Mouse (Mus musculus) brain, embryonic 14.5 days (tissue): Measurements from ENCODE around the gene Cry2.

Source experiments
- CTCF ChIP-seq: fragments of 200-500 bp; IDR thresholded peaks from 2 replicates; pipeline ENCODE4 v1.5.1; 2012; ENCODE audit warnings: inconsistent platforms, mild to moderate bottlenecking, moderate library complexity, borderline replicate concordance; ENCODE audit not compliant: insufficient read depth, insufficient read length; ENCODE audit errors: extremely low read depth
- POLR2A ChIP-seq: fragments of 200-500 bp; IDR thresholded peaks from 2 replicates; pipeline ENCODE4 v1.6.1; 2012; ENCODE audit warnings: mild to moderate bottlenecking, inconsistent platforms, borderline replicate concordance; ENCODE audit not compliant: poor library complexity, insufficient read depth, insufficient read length, severe bottlenecking; ENCODE audit errors: extremely low read depth

DNA sequence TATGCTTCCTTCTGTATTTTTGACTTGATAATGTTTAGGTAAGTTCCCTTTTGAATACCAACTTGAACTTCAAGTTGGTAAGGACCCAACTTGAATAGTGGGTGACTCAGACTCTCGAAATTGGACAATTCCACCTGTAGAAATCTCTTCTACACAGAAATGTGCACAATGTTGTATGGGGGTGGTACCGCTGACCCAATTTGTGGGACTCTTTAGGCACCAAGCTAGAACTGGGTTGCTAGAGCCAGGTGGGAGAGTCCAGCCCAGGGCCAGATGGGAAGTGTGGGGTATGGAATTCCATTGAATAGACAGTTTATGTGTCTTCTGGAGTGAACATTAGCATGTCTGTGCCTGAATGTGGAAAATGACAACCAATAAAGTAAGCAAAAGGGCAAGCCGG, 38.3 kb downstream of the Cry2 start:
- TF ChIP-seq CTCF (no peak), POLR2A (no peak)
